ENCODE assay signal across 30 mouse cellular contexts in genomic region chr6:113543906-113544481, GRCm38 (mm10). TPM values are rescaled to one million over a fixed set of nuclear protein-coding genes. Genes with fewer than 3 reads are reported as not detected.
A peak's percentile ranks its signal among the peaks of the same experiment; 100 is the strongest.
DNase-seq lines count a peak whose midpoint lies in the region; ATAC-seq and TF ChIP-seq lines count a peak whose summit lies in the region.
"Had no signal": no experiment of that assay in that cellular context is flagged by ENCODE, and none has a peak within 500 bp of the region (broad histone marks: within the 10 kb centered on the region; RNA-seq: fewer than 3 reads in every experiment).

No protein-coding gene starts in this region.

- peak; percentile 15 for DNase-seq in c-Kit-positive CD71-positive TER-119-negative erythroid progenitor cells, embryonic 14.5 days (ENCODE audit: low read depth)
- DNase-seq in liver, embryonic 14.5 days (ENCODE audit: low read depth in 3 of 3, low spot score in 3 of 3), result peak in 1 of 3 experiments; percentile 20
- DNase-seq in heart, adult 9 months (ENCODE audit: low spot score in 2 of 2), result no peak
- DNase-seq in cerebellum, postnatal 36 days, result no peak
- no peak for DNase-seq in thymus, postnatal 25 days
- DNase-seq: adrenal gland, postnatal 36 days; B cell, adult 2 months; cerebellum, adult 11 months; cerebellum, adult 9-10 months; gastrocnemius, postnatal 10 days; heart, adult 11 months; heart, postnatal 4 days; kidney, adult 8-10 months; kidney, postnatal 4 days; lung, embryonic 14.5 days; lung, postnatal 14 days; right cerebral cortex, postnatal 4 days had no signal

- peak; percentile 82 for ATAC-seq in erythroid progenitor cell, adult 5-6 weeks (replicated peaks; ENCODE audit: low FRiP score, poor library complexity, severe bottlenecking)
- peak; percentile 78 for ATAC-seq in liver, embryonic 14.5 days (ENCODE audit: insufficient read depth)
- peak; percentile 84 for ATAC-seq in megakaryocyte-erythroid progenitor cell, adult 5-6 weeks (replicated peaks; ENCODE audit: low FRiP score, low TSS enrichment, poor library complexity, severe bottlenecking)
- ATAC-seq: forebrain, embryonic 13.5 days; intestine, embryonic 16.5 days had no signal

- TF ChIP-seq EP300 in liver, embryonic 14.5 days (IDR thresholded peaks at IDR 0.05; ENCODE audit: low read depth), result peak; percentile 20; the same call in 1 of the 2 replicates

- H3K27ac ChIP-seq in liver, embryonic 14.5 days, result peak overlapping the region; percentile 52; the same call in 1 of the 2 replicates
- H3K27ac ChIP-seq: embryonic facial prominence, embryonic 13.5 days; forebrain, embryonic 13.5 days; hindbrain, embryonic 13.5 days; kidney, postnatal 0 days; neural tube, embryonic 12.5 days had no signal

- H3K4me1 ChIP-seq in liver, embryonic 14.5 days (replicated peaks; ENCODE audit: control insufficient read depth in 2 of 2, insufficient read depth in 2 of 2, low read length in 1 of 2), result peaks cover 0 to 6% of the 10 kb centered on the region in 2 experiments; a peak in 3 of 4 replicates
- H3K4me1 ChIP-seq: embryonic facial prominence, embryonic 13.5 days; forebrain, embryonic 13.5 days; hindbrain, embryonic 13.5 days; neural tube, embryonic 12.5 days had no signal

- no peak for TF ChIP-seq CTCF in liver, embryonic 14.5 days (IDR thresholded peaks at IDR 0.05; ENCODE audit: low read depth)

- 0 out of 2 replicates have a peak overlapping the region, but pooled peaks have one; percentile 18 for H3K9ac ChIP-seq in liver, embryonic 14.5 days (replicated peaks)
- H3K9ac ChIP-seq: embryonic facial prominence, embryonic 13.5 days; forebrain, embryonic 13.5 days; hindbrain, embryonic 13.5 days; lung, embryonic 14.5 days; neural tube, embryonic 12.5 days had no signal

- no peaks in the 10 kb centered on the region for H3K9me3 ChIP-seq in liver, embryonic 14.5 days (ENCODE audit: control insufficient read depth, low read length)
- H3K9me3 ChIP-seq: embryonic facial prominence, embryonic 13.5 days; forebrain, embryonic 13.5 days; hindbrain, embryonic 13.5 days; neural tube, embryonic 12.5 days had no signal

- 68% methylated on average over 8 of the region's 12 CpGs for WGBS in liver, embryonic 14.5 days (ENCODE audit: insufficient replicate concordance)

- no peaks in the 10 kb centered on the region for H3K27me3 ChIP-seq in liver, embryonic 14.5 days (ENCODE audit: control insufficient read depth, insufficient read depth, low read length)
- H3K27me3 ChIP-seq: embryonic facial prominence, embryonic 13.5 days; forebrain, embryonic 13.5 days; hindbrain, embryonic 13.5 days; neural tube, embryonic 12.5 days had no signal

- no peak overlapping the region for H3K4me3 ChIP-seq in liver, embryonic 14.5 days (ENCODE audit: insufficient read depth in 1 of 2, low read depth in 2 of 2, low read length in 2 of 2)
- H3K4me3 ChIP-seq: embryonic facial prominence, embryonic 13.5 days; forebrain, embryonic 13.5 days; hindbrain, embryonic 13.5 days; myocyte; neural tube, embryonic 12.5 days had no signal

- H3K4me2 ChIP-seq in liver, embryonic 14.5 days (ENCODE audit: low read depth), result peak overlapping the region; percentile 28
- H3K4me2 ChIP-seq: embryonic facial prominence, embryonic 13.5 days; forebrain, embryonic 13.5 days; heart, embryonic 11.5 days; hindbrain, embryonic 13.5 days; lung, embryonic 14.5 days; midbrain, embryonic 11.5 days; neural tube, embryonic 12.5 days had no signal

- H3K36me3 ChIP-seq in liver, embryonic 14.5 days (replicated peaks; ENCODE audit: control insufficient read depth, insufficient read depth, low read depth), result no peaks in the 10 kb centered on the region; the same call in none of the 2 replicates
- H3K36me3 ChIP-seq: hindbrain, embryonic 13.5 days; neural tube, embryonic 12.5 days had no signal

RNA-seq across cellular contexts. Expression of gene Fancd2, which starts 12.5 kb away (rescaled TPM):
- total RNA-seq in erythroid progenitor cell, adult 5-6 weeks (2015; ENCODE audit: low replicate concordance), result 33.9 and 57.8 TPM in 2 replicates
- total RNA-seq in erythroid progenitor cell, adult 5-6 weeks (2017; ENCODE audit: low replicate concordance), result 28.6 and 48.3 TPM in 2 replicates
- polyA plus RNA-seq in liver, embryonic 14.5 days (2012; rRNA removed), result 6.9 and 8.4 TPM in 2 replicates
- polyA plus RNA-seq in liver, embryonic 14.5 days (2014; fragmentation: Nextera tagmentation; extraction: Ambion mirVana), result 9.1 and 10.7 TPM in 2 replicates
- total RNA-seq in megakaryocyte-erythroid progenitor cell, adult 5-6 weeks (2014; fragmentation: Nextera tagmentation), result 35.7 and 47.0 TPM in 2 replicates
- 31.3 and 43.7 TPM in 2 replicates for total RNA-seq in megakaryocyte-erythroid progenitor cell, adult 5-6 weeks (2017)

RNA-seq across cellular contexts. Expression of gene Emc3, which starts 12.5 kb away (rescaled TPM):
- 23.5 and 67.8 TPM in 2 replicates for total RNA-seq in erythroid progenitor cell, adult 5-6 weeks (2015; ENCODE audit: low replicate concordance)
- total RNA-seq in erythroid progenitor cell, adult 5-6 weeks (2017; ENCODE audit: low replicate concordance), result 15.2 and 28.4 TPM in 2 replicates
- polyA plus RNA-seq in liver, embryonic 14.5 days (2012; rRNA removed), result 16.3 and 20.7 TPM in 2 replicates
- 39.4 and 41.5 TPM in 2 replicates for polyA plus RNA-seq in liver, embryonic 14.5 days (2014; fragmentation: Nextera tagmentation; extraction: Ambion mirVana)
- 49.4 and 61.7 TPM in 2 replicates for total RNA-seq in megakaryocyte-erythroid progenitor cell, adult 5-6 weeks (2014; fragmentation: Nextera tagmentation)
- 28.3 and 43.9 TPM in 2 replicates for total RNA-seq in megakaryocyte-erythroid progenitor cell, adult 5-6 weeks (2017)

RNA-seq across cellular contexts. Expression of gene Prrt3, which starts 42.3 kb away (rescaled TPM):
- total RNA-seq in erythroid progenitor cell, adult 5-6 weeks (2015; ENCODE audit: low replicate concordance), result not detected in 2 replicates
- not detected in 2 replicates for total RNA-seq in erythroid progenitor cell, adult 5-6 weeks (2017; ENCODE audit: low replicate concordance)
- not detected in 2 replicates for polyA plus RNA-seq in liver, embryonic 14.5 days (2012; rRNA removed)
- polyA plus RNA-seq in liver, embryonic 14.5 days (2014; fragmentation: Nextera tagmentation; extraction: Ambion mirVana), result not detected in 2 replicates
- total RNA-seq in megakaryocyte-erythroid progenitor cell, adult 5-6 weeks (2014; fragmentation: Nextera tagmentation), result 0.37 TPM in 1 of 2 replicates, not detected in the other
- total RNA-seq in megakaryocyte-erythroid progenitor cell, adult 5-6 weeks (2017), result not detected in 2 replicates
- total RNA-seq: common myeloid progenitor, adult 5-6 weeks; heart, postnatal 4 days had no signal

RNA-seq across cellular contexts. Expression of gene Fancd2os, which starts 56.5 kb away (rescaled TPM):
- total RNA-seq in erythroid progenitor cell, adult 5-6 weeks (2015; ENCODE audit: low replicate concordance), result not detected in 2 replicates
- total RNA-seq in erythroid progenitor cell, adult 5-6 weeks (2017; ENCODE audit: low replicate concordance), result not detected in 2 replicates
- polyA plus RNA-seq in liver, embryonic 14.5 days (2012; rRNA removed), result 0.03 and 0.04 TPM in 2 replicates
- polyA plus RNA-seq in liver, embryonic 14.5 days (2014; fragmentation: Nextera tagmentation; extraction: Ambion mirVana), result 0.14 TPM in 1 of 2 replicates, not detected in the other
- 0.37 TPM in 1 of 2 replicates, not detected in the other for total RNA-seq in megakaryocyte-erythroid progenitor cell, adult 5-6 weeks (2014; fragmentation: Nextera tagmentation)
- not detected in 2 replicates for total RNA-seq in megakaryocyte-erythroid progenitor cell, adult 5-6 weeks (2017)
- total RNA-seq: common myeloid progenitor, adult 5-6 weeks; gastrocnemius, postnatal 10 days; heart, postnatal 4 days; midbrain, postnatal 0 days had no signal
- polyA plus RNA-seq: embryonic facial prominence, embryonic 13.5 days; forebrain, embryonic 13.5 days; intestine, embryonic 16.5 days had no signal
